Mouse (Mus musculus): ENCODE results near the gene St6gal1. TPM values are rescaled to one million over a fixed set of nuclear protein-coding genes. Genes with fewer than 3 reads are reported as not detected.

The St6gal1 gene
- total RNA-seq, 2 experiments from 2014 or later, result 14.4 to 17.9 TPM

- no peak for DNase-seq
- intact Hi-C loops (cut with DNase I), result loop anchor here (2.0 to 5.0 kb wide), 3 partner anchors 120 to 315 kb away; no protein-coding TSS in a partner anchor
Measured at GRCm38 (mm10) chr16:23401959-23402358, 177.4 kb downstream of the St6gal1 start.

- intact Hi-C loops (cut with DNase I), result loop anchor here (1.0 to 5.0 kb wide), 4 partner anchors 121 to 316 kb away; no protein-coding TSS in a partner anchor
- DNase-seq, result peak; percentile 81 to 89
Measured at GRCm38 (mm10) chr16:23403008-23403755, 178.6 kb downstream of the St6gal1 start.

Other genes starting within 250 kb of the St6gal1 start
- under 1 TPM; 0.22 to 0.48 TPM for gene Kng2, start 195.3 kb upstream of the St6gal1 start, total RNA-seq (2021)
- gene Kng1, start 166.9 kb upstream of the St6gal1 start, total RNA-seq (2021), result not detected
- gene Eif4a2, start 117.3 kb upstream of the St6gal1 start, total RNA-seq (2021), result 100 to 1,000 TPM; 228 to 269 TPM
- gene Rfc4, start 97.0 kb upstream of the St6gal1 start, total RNA-seq (2021), result 10 to 100 TPM; 14.5 to 15.8 TPM
- 10 to 100 TPM; 12.9 to 37.4 TPM for gene Adipoq, start 78.2 kb upstream of the St6gal1 start, total RNA-seq (2021)
- gene Rtp1, start 204.4 kb downstream of the St6gal1 start, total RNA-seq (2021), result not detected

All from heart, postnatal 10 days (tissue).